Mouse (Mus musculus): ENCODE measurements around the gene Ly86.

The Ly86 gene

DNA sequence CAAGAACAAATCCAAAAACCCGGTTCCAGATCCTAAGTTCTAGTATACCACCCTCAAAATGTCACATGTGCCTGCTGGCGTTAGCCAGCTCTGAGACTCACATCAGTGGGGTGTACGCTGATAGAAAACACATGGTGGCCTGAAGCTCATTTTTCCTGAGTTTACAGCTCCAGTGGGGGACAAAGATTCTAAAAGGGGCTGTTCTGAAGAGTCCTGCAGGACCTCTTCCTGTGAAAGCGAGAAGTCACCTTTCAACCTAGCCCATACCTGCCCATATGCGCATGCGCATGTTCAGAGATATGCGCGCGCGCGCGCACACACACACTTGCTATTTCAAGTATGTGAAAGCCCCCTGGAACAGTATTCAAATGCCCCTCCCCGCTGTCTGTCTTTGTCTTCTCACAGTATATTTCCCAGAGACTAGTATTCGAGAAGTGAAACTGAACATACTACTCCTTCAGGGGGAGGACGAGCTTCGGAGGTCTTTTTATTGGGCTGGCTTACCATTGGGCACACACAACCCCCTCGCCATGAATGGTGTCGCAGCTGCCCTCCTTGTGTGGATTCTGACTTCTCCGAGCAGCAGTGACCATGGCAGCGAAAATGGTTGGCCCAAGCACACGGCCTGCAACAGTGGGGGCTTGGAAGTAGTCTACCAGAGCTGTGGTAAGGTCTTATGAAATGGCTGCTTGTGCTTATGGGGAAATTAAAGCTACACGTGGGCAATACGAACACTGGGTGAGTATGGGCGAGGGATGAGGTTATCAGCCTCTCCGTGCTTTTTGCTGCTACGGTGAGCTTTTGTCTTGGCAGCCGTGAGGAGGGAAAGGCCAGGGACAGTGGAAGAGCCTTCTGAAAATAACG is at the start of gene Ly86:
Ly86 (plus strand) TSS at position 300 of the 864 bp plus-strand sequence.
- DNase-seq (ENCODE audit: low spot score), result no peak

DNA sequence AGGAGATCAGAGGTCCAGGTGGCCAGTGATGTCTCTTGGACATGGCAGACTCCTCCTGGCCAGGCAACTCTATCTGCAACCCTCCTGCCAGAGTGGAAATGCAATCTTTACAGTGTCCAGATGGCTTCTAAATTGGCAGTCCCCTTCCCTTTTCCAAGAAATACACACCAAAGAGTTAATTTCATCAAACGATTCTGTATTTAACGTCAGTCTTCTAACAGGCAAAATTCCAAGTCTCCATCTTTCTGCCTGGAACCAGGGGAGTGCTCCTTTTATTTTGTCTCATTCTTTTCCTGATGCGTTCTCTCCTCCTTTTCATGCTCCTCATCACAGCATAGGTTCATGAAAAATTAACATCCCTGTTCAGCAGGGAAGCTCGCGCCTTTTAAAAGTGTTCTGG is 47.1 kb upstream of the Ly86 start:
- DNase-seq (ENCODE audit: low spot score), result no peak

GRCm38 (mm10) chr13:37298856-37299255 is 46.2 kb upstream of the Ly86 start:
- no peak for DNase-seq (ENCODE audit: low spot score)

GRCm38 (mm10) chr13:37302877-37303276 is 42.1 kb upstream of the Ly86 start:
- DNase-seq (ENCODE audit: low spot score), result no peak

- DNase-seq (ENCODE audit: low spot score), result no peak
These were observed 37.0 kb upstream of the Ly86 start for GRCm38 (mm10) chr13:37308006-37308405.

GRCm38 (mm10) chr13:37309296-37309695 is 35.7 kb upstream of the Ly86 start:
- no peak for DNase-seq (ENCODE audit: low spot score)

- DNase-seq (ENCODE audit: low spot score), result no peak
These were observed 34.7 kb upstream of the Ly86 start for GRCm38 (mm10) chr13:37310331-37310730.

DNA sequence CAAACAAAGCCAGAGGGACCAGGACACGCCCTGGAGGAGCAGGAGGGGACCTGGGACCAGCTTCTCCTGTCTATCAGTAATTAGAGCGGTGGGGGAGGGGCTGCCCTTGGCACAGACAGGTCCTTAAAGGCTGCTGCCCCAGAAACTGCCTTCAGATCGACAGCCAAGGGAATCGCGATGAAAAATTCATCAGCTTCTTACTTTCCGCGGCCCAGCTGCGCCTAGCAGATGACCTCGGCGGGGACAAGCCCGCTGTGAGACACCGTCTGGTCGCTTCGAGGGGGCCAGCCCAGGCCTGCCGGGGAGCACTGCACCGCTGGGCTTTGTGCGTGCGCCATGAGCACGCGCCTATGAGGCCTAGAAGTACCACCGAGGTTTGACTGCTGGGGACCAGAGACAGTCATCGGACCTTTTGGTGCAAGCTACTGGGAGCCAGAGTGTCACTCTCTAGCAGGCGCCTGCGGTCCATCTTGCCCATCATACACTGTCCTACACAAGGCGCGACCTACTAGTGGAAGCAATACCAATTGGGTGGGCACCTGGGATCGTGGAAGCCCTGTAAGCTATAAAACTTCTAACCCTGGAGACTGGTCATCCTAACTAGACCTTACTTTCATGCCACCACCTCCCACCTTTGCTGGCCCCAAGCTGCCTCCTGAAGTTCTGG is 33.3 kb upstream of the Ly86 start:
- peak; percentile 73 for DNase-seq (ENCODE audit: low spot score)

DNA sequence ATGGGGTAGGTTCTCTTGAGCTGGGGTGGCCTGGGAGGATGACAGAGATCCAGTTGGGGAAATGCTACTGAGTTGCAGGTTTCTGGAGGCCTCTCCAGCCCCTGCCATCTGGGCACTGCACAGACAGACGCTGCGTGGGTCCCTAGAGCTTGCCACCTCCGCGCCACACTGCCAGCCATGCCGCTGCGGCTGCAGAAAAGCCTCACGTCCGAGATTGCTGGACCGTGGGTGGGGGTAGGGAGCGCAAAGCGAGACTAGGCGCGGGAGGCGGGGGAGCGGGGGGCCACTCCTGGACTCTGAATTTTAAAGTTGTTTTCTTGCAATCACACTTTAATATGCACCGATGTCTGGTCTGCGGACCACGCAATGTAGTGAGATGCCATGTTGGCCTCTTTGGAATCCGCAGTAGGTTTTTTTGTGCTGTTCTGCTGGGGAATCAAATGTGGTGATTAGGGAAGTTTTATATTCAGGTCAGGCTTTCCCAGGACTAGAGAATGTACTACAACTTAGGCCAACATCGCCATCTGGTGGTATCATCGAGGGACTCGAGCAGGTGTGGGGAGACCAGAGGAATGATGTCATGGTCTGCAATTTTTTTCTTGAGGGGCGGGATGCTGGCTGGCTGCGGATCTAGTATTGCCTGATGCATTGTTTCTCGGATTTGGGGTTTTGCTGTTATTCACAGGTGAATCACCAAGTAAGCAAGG is 32.6 kb upstream of the Ly86 start:
- DNase-seq (ENCODE audit: low spot score), result peak; percentile 97

DNA sequence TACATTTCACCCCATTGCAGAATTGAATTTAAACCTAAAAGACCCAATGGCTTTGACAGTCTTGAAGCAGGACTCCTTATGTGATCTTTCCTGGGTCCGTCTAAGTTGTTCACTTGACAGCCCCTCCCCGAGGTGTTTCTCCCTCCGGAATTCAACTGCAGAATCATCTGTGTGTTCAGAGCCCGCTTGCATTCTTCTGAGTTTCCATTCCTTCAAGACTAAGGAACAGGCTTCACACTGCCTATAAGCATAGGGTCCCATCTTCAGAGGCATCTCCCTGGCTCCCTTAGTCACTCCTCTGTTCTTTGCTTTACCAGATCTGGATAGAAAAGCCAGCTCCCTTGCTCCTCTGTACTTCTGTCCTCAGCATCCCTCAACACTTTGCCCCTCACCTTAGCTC is 32.1 kb upstream of the Ly86 start:
- DNase-seq (ENCODE audit: low spot score), result no peak

GRCm38 (mm10) chr13:37325504-37325903 is 19.5 kb upstream of the Ly86 start:
- DNase-seq (ENCODE audit: low spot score), result peak; percentile 65

GRCm38 (mm10) chr13:37329747-37330146 is 15.3 kb upstream of the Ly86 start:
- no peak for DNase-seq (ENCODE audit: low spot score)

- DNase-seq (ENCODE audit: low spot score), result no peak
These were observed 14.0 kb upstream of the Ly86 start for GRCm38 (mm10) chr13:37330971-37331370.

DNA sequence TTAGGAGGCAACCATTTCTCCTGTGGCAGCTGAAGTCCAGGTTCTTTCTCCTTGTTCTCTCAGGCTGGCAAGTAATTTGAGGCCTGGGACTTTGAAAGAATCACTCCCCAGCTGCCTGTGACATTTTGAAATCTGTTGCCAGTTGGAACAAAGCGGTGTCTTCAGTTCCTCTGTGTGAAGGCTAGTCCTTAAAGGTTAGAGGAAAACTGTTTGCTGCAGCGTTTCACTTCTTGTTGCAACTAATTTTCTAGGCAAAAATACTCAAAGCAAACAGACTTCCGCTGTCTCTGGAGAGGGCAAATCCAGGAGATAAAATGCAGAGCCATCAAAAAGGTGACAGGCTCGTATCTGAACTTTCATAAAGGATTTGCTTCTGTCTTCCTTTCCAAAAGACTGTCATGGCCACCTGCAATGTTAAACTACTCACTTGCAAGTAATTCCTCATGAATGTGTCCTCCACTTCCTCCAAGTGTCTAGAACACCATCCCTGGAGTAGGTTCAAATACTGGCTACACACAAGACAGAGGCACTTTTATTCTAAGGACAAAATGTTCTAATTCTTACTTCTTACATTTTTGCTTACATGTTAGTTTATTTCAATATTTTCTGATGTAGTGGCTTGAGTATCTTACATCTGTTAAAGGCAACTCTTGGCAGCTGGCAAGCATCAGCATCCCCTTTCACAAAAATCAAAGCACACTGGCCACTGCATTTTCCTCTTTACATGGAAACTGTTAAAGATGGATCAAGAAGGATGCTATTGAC is 12.0 kb upstream of the Ly86 start:
- no peak for DNase-seq (ENCODE audit: low spot score)

- DNase-seq (ENCODE audit: low spot score), result no peak
These were observed 11.5 kb upstream of the Ly86 start for GRCm38 (mm10) chr13:37333544-37333870.

GRCm38 (mm10) chr13:37337269-37337668 is 7.7 kb upstream of the Ly86 start:
- DNase-seq (ENCODE audit: low spot score), result no peak

- no peak for DNase-seq (ENCODE audit: low spot score)
These were observed 7.1 kb upstream of the Ly86 start for GRCm38 (mm10) chr13:37337871-37338270.

DNA sequence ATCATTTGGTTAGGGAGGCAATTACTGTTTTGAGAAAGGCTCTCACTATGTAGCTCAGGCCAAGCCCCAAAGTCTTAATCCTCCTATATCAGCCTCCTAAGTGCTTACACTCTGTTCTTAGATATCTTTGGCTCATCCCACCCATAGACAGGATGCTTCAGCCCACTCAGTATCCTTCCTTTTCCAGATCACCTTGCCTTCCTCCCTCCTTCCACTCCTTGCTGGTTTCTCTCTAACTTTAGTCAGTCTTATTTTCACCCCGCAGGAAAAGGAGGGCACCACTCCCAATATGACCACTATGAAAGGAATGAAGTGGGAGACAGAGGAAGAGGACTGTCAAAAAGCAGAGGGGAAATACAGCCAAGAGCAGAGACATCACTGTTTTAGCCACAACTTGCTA is 2.2 kb upstream of the Ly86 start:
- no peak for DNase-seq (ENCODE audit: low spot score)

- no peak for DNase-seq (ENCODE audit: low spot score)
These were observed 815 bp downstream of the Ly86 start for GRCm38 (mm10) chr13:37345823-37346222.

GRCm38 (mm10) chr13:37347871-37348595 is 3.0 kb downstream of the Ly86 start:
- DNase-seq (ENCODE audit: low spot score), result no peak

GRCm38 (mm10) chr13:37349051-37349450 is 4.0 kb downstream of the Ly86 start:
- DNase-seq (ENCODE audit: low spot score), result no peak

DNA sequence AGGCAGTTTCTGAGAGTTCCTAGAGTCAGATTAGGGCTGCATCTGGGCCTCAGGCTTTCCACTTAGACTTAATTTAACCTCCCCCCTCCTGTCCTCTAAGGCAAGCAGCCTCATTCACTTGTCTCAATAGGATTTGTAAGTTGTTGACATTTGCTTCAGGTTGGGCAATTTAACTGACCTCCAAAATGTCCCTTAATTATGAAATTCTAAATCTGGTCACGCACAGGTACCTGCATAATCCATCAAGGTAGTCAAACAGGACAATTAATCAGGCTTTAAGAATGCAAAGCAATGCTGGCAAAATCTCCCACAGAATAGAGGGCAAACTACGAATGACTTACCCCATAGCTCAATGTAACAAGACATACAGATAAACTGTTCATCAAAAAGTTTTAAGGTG is 8.0 kb downstream of the Ly86 start:
- DNase-seq (ENCODE audit: low spot score), result no peak
